Mouse (Mus musculus) MEL (cell line): ENCODE data around the gene Rbmxl1. TPM values are rescaled to one million over a fixed set of nuclear protein-coding genes. Genes with fewer than 3 reads are reported as not detected.

Source experiments
- DNase-seq: peaks from one replicate; pipeline ENCODE4 v3.0.0; 2011; ENCODE audit warnings: low read depth, low spot score
- H3K27ac ChIP-seq: 2 replicates; pipeline ENCODE4 v1.5.1; 2012; ENCODE audit warnings: low read depth, mild to moderate bottlenecking, control low read depth, low read length, moderate library complexity; ENCODE audit not compliant: control insufficient read depth
- H3K27me3 ChIP-seq, 2 experiments: fragments of 150-350 bp in 1 of 2; sonication (generic) in 1 of 2; 2 replicates each; pipeline ENCODE4 v1.6.1; 2012; ENCODE audit warnings: low read length in 2 of 2, mild to moderate bottlenecking in 2 of 2, improper control_type of control experiment in 1 of 2, moderate library complexity in 1 of 2; ENCODE audit not compliant: insufficient read depth in 2 of 2, control insufficient read depth in 1 of 2
- H3K36me3 ChIP-seq, 2 experiments: 2 replicates each; pipeline ENCODE4 v1.6.1; 2012 to 2014; ENCODE audit warnings: low read length in 2 of 2, improper control_type of control experiment in 1 of 2, inconsistent platforms in 1 of 2, mild to moderate bottlenecking in 1 of 2; ENCODE audit not compliant: insufficient read depth in 2 of 2, control insufficient read depth in 1 of 2
- H3K4me1 ChIP-seq, 2 experiments: fragments of 150-350 bp in 1 of 2; sonication (generic) in 1 of 2; 2 replicates each; pipeline ENCODE4 v1.6.1; 2012; ENCODE audit warnings: low read length in 2 of 2, improper control_type of control experiment in 1 of 2, mild to moderate bottlenecking in 1 of 2; ENCODE audit not compliant: insufficient read depth in 2 of 2, control insufficient read depth in 1 of 2
- H3K4me3 ChIP-seq, 2 experiments: fragments of 150-350 bp in 1 of 2; sonication (generic) in 1 of 2; 2 replicates each; pipeline ENCODE4 v1.5.1; 2012; ENCODE audit warnings: low read depth in 2 of 2, low read length in 2 of 2, mild to moderate bottlenecking in 2 of 2, moderate library complexity in 2 of 2, control low read depth in 1 of 2, improper control_type of control experiment in 1 of 2; ENCODE audit not compliant: control insufficient read depth in 1 of 2, insufficient read depth in 1 of 2
- H3K79me2 ChIP-seq: 2 replicates; pipeline ENCODE4 v1.6.1; 2012; ENCODE audit warnings: mild to moderate bottlenecking, low read length, moderate library complexity; ENCODE audit not compliant: control insufficient read depth, poor library complexity, insufficient read depth
- H3K9ac ChIP-seq: 2 replicates; pipeline ENCODE4 v1.6.1; 2012; ENCODE audit warnings: low read depth, mild to moderate bottlenecking, control low read depth, low read length, moderate library complexity; ENCODE audit not compliant: control insufficient read depth, poor library complexity, severe bottlenecking
- H3K9me3 ChIP-seq: fragments of 150-350 bp; sonication (generic); replicated peaks from 2 replicates; pipeline ENCODE4 v1.6.1; 2012; ENCODE audit warnings: mild to moderate bottlenecking, low read length, improper control_type of control experiment, moderate library complexity; ENCODE audit not compliant: insufficient read depth
- BHLHE40 ChIP-seq: IDR thresholded peaks from 2 replicates; pipeline ENCODE4 v1.6.1; 2012; ENCODE audit warnings: low read depth, mild to moderate bottlenecking, inconsistent platforms, low read length, improper control_type of control experiment, borderline replicate concordance
- CHD1 ChIP-seq: IDR thresholded peaks from 2 replicates; pipeline ENCODE4 v1.6.1; 2012; ENCODE audit warnings: low read depth, mild to moderate bottlenecking, inconsistent platforms, low read length, improper control_type of control experiment
- CHD2 ChIP-seq: IDR thresholded peaks from 2 replicates; pipeline ENCODE4 v1.6.1; 2011; ENCODE audit warnings: low read length, improper control_type of control experiment
- CTCF ChIP-seq, 3 experiments: IDR thresholded peaks in 2 of 3; conservative IDR thresholded peaks in 1 of 3; 2 replicates each; pipeline ENCODE4 v1.5.1; 2011 to 2012; ENCODE audit warnings: low read length in 3 of 3, low read depth in 2 of 3, mild to moderate bottlenecking in 2 of 3, improper control_type of control experiment in 1 of 3, inconsistent platforms in 1 of 3, mixed read lengths in 1 of 3, moderate library complexity in 1 of 3; ENCODE audit not compliant: control insufficient read depth in 1 of 3, insufficient read depth in 1 of 3, poor library complexity in 1 of 3, severe bottlenecking in 1 of 3
- ELF1 ChIP-seq: IDR thresholded peaks from 2 replicates; pipeline ENCODE4 v1.6.1; 2014; ENCODE audit warnings: low read depth, mild to moderate bottlenecking, inconsistent platforms, low read length, improper control_type of control experiment, moderate library complexity
- ETS1 ChIP-seq: IDR thresholded peaks from 2 replicates; pipeline ENCODE4 v1.6.1; 2012; ENCODE audit warnings: low read depth, mild to moderate bottlenecking, inconsistent platforms, low read length, improper control_type of control experiment, moderate library complexity
- GABPA ChIP-seq: IDR thresholded peaks from 2 replicates; pipeline ENCODE4 v1.6.1; 2012; ENCODE audit warnings: low read depth, mild to moderate bottlenecking, inconsistent platforms, low read length, improper control_type of control experiment, moderate library complexity
- GATA1 ChIP-seq: IDR thresholded peaks from 2 replicates; pipeline ENCODE4 v1.6.1; 2011; ENCODE audit warnings: low read depth, low read length, improper control_type of control experiment
- HCFC1 ChIP-seq: IDR thresholded peaks from 2 replicates; pipeline ENCODE4 v1.6.1; 2012; ENCODE audit warnings: low read depth, mild to moderate bottlenecking, inconsistent platforms, low read length, improper control_type of control experiment, moderate library complexity
- JUND ChIP-seq: IDR thresholded peaks from 2 replicates; pipeline ENCODE4 v1.6.1; 2011; ENCODE audit warnings: low read depth, mild to moderate bottlenecking, improper control_type of control experiment, low read length
- KAT2A ChIP-seq: conservative IDR thresholded peaks from 2 replicates; pipeline ENCODE4 v1.6.1; 2012; ENCODE audit warnings: low read depth, low read length, improper control_type of control experiment, inconsistent platforms
- MAX ChIP-seq: IDR thresholded peaks from 2 replicates; pipeline ENCODE4 v1.6.1; 2011; ENCODE audit warnings: low read length, improper control_type of control experiment
- MAZ ChIP-seq: IDR thresholded peaks from 2 replicates; pipeline ENCODE4 v1.6.1; 2012; ENCODE audit warnings: low read depth, mild to moderate bottlenecking, inconsistent platforms, low read length, improper control_type of control experiment
- MEF2A ChIP-seq: IDR thresholded peaks from 2 replicates; pipeline ENCODE4 v1.6.1; 2014; ENCODE audit warnings: low read depth, mild to moderate bottlenecking, inconsistent platforms, low read length, improper control_type of control experiment; ENCODE audit not compliant: poor library complexity, insufficient replicate concordance, severe bottlenecking; ENCODE audit errors: extremely low read depth
- MXI1 ChIP-seq: IDR thresholded peaks from 2 replicates; pipeline ENCODE4 v1.6.1; 2011; ENCODE audit warnings: mild to moderate bottlenecking, low read depth, low read length, improper control_type of control experiment
- POLR2A ChIP-seq, 2 experiments: IDR thresholded peaks; 2 replicates each; pipeline ENCODE4 v1.6.1; 2011 to 2012; ENCODE audit warnings: low read length in 2 of 2, mild to moderate bottlenecking in 2 of 2, control low read depth in 1 of 2, improper control_type of control experiment in 1 of 2, low read depth in 1 of 2, moderate library complexity in 1 of 2; ENCODE audit not compliant: control insufficient read depth in 1 of 2, insufficient read depth in 1 of 2, poor library complexity in 1 of 2
- POLR2AphosphoS5 ChIP-seq: IDR thresholded peaks from 2 replicates; pipeline ENCODE4 v1.6.1; 2012; ENCODE audit warnings: low read depth, borderline replicate concordance, mild to moderate bottlenecking, inconsistent platforms, low read length, moderate library complexity, mixed read lengths
- RAD21 ChIP-seq: IDR thresholded peaks from 2 replicates; pipeline ENCODE4 v1.6.1; 2011; ENCODE audit warnings: mild to moderate bottlenecking, low read depth, low read length, improper control_type of control experiment
- SIN3A ChIP-seq: IDR thresholded peaks from 2 replicates; pipeline ENCODE4 v1.6.1; 2012; ENCODE audit warnings: low read length, improper control_type of control experiment, inconsistent platforms
- SMC3 ChIP-seq: IDR thresholded peaks from 2 replicates; pipeline ENCODE4 v1.6.1; 2011; ENCODE audit warnings: low read depth, low read length, improper control_type of control experiment
- TAL1 ChIP-seq: IDR thresholded peaks from 2 replicates; pipeline ENCODE4 v1.6.1; 2012; ENCODE audit warnings: mild to moderate bottlenecking, inconsistent platforms, low read length, moderate library complexity, mixed read lengths
- TBP ChIP-seq: IDR thresholded peaks from 2 replicates; pipeline ENCODE4 v1.8.0; 2011; ENCODE audit warnings: low read depth, low read length, improper control_type of control experiment
- USF2 ChIP-seq, 2 experiments: IDR thresholded peaks; 2 replicates each; pipeline ENCODE4 v1.6.1; 2011 to 2012; ENCODE audit warnings: improper control_type of control experiment in 2 of 2, low read length in 2 of 2, borderline replicate concordance in 1 of 2, inconsistent platforms in 1 of 2, low read depth in 1 of 2, mild to moderate bottlenecking in 1 of 2; ENCODE audit not compliant: insufficient read depth in 1 of 2
- ZC3H11A ChIP-seq: IDR thresholded peaks from 2 replicates; pipeline ENCODE4 v1.6.1; 2012; ENCODE audit warnings: low read depth, mild to moderate bottlenecking, inconsistent platforms, low read length, improper control_type of control experiment
- ZMIZ1 ChIP-seq: IDR thresholded peaks from 2 replicates; pipeline ENCODE4 v1.6.1; 2012; ENCODE audit warnings: low read depth, mild to moderate bottlenecking, inconsistent platforms, low read length, improper control_type of control experiment, moderate library complexity
- polyA plus RNA-seq, 2 experiments: library from polyadenylated mRNA; stranded (reverse) in 1 of 2; unstranded in 1 of 2; fragments of >175 nt in 1 of 2; fragments of >200 nt in 1 of 2; gene quantifications; 2 replicates each; pipeline versions ENCODE4 v1.2.1 to v1.2.4; 2012; ENCODE audit warnings: low replicate concordance in 2 of 2, low read depth in 1 of 2; ENCODE audit not compliant: insufficient read length in 2 of 2, insufficient read depth in 1 of 2, missing spikeins in 1 of 2
- total RNA-seq: library from RNA; depleted of rRNA; stranded (reverse); fragments of 300-350 nt; gene quantifications from 2 replicates; pipeline ENCODE4 v1.2.3, GENCODE M21; 2012

The Rbmxl1 gene
- total and polyA plus RNA-seq, 3 experiments = 129 to 194 TPM; not detected in 1

DNA sequence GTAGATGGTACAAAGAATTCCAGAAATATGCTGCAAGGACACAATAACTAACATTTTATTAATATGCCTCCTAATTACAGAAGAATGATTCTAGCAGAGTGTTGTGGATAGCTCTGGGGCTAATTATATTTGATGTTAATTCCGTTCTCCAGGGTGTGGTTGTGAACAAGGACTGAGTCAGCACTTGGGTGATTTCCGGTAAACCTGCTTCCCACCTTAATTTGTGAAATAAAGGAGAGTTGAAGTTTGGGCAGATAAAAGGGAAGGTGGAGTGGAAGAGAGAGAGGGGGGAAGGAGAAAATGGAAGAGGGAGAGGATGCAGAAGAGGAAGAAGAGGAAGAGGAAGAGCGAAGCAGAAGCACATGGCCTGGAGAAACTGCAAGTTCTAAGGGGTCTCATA, 19.0 kb downstream of the Rbmxl1 start:
- Histone ChIP-seq H3K27ac (no peak overlapping the region), H3K79me2 (no peaks in the 10 kb centered on the region), H3K9ac (no peak overlapping the region), H3K27me3 (no peaks in the 10 kb centered on the region; a peak in 2 of 4 replicates), H3K4me3 (no peak overlapping the region), H3K36me3 (no peaks in the 10 kb centered on the region), H3K4me1 (no peaks in the 10 kb centered on the region), H3K9me3 (no peaks in the 10 kb centered on the region)
- no peak for DNase-seq
- TF ChIP-seq MXI1 = no peak
- no peak for TF ChIP-seq GABPA
- TF ChIP-seq RAD21 = no peak
- TF ChIP-seq KAT2A = no peak
- TF ChIP-seq, all 39 proteins: peak for 0

- H3K4me1 ChIP-seq = no peaks in the 10 kb centered on the region
- no peak overlapping the region for H3K4me3 ChIP-seq
- H3K9me3 ChIP-seq = no peaks in the 10 kb centered on the region
- H3K79me2 ChIP-seq = no peaks in the 10 kb centered on the region
- H3K27ac ChIP-seq = no peak overlapping the region
- no peak for DNase-seq
- no peaks in the 10 kb centered on the region for H3K27me3 ChIP-seq
- TF ChIP-seq CTCF (IDR thresholded peaks at IDR 0.05 in 2 of 3, conservative IDR thresholded peaks at IDR 0.05 in 1 of 3; ENCODE audit: control insufficient read depth in 1 of 3, insufficient read depth in 1 of 3, low read depth in 2 of 3, low read length in 3 of 3, poor library complexity in 1 of 3, severe bottlenecking in 1 of 3) (peak in 1 of 3 experiments; percentile 20; a peak in 1 of 6 replicates), SIN3A (no peak)
- TF ChIP-seq, all 39 proteins: peak for 1
- H3K9ac ChIP-seq = no peak overlapping the region
- H3K36me3 ChIP-seq = no peaks in the 10 kb centered on the region
Observed at GRCm38 (mm10) chr8:78477051-78477829, 31.5 kb downstream of the Rbmxl1 start.

DNA sequence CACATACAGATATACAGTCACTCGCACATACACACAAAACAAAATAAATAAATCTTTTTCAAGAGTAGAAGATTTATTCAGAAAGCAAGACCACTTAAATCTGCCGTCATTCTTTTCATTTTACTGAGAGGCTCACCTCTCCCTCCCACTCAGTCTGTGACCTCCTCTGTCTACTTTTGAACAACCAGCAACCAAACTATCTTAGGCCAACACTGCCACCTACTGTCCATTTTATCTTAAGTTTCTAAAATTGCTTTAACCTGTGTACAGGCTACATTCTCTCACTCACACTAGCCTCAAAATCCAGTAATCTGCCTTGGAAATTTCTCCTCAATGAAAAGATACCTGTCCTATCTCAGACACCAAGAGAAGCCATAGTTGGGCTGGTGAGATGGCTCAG, 40.8 kb downstream of the Rbmxl1 start:
- Histone ChIP-seq H3K79me2 (no peaks in the 10 kb centered on the region), H3K36me3 (no peaks in the 10 kb centered on the region), H3K27ac (no peak overlapping the region), H3K9me3 (no peaks in the 10 kb centered on the region), H3K4me1 (no peaks in the 10 kb centered on the region), H3K4me3 (no peak overlapping the region), H3K27me3 (no peaks in the 10 kb centered on the region), H3K9ac (no peak overlapping the region)
- DNase-seq = peak; percentile 30
- TF ChIP-seq USF2 (IDR thresholded peaks at IDR 0.05; ENCODE audit: borderline replicate concordance in 1 of 2, insufficient read depth in 1 of 2, low read depth in 1 of 2, low read length in 2 of 2) (no peak), ZMIZ1 (no peak), TBP (no peak), MAZ (no peak), MAX (no peak), ELF1 (no peak), SIN3A (no peak), POLR2AphosphoS5 (no peak), SMC3 (peak; percentile 35), POLR2A (IDR thresholded peaks at IDR 0.05; ENCODE audit: control insufficient read depth in 1 of 2, insufficient read depth in 1 of 2, low read depth in 1 of 2, low read length in 2 of 2, poor library complexity in 1 of 2) (no peak), GATA1 (no peak), RAD21 (peak; percentile 32), JUND (no peak), TAL1 (no peak), HCFC1 (no peak), CHD2 (no peak), CHD1 (no peak), ETS1 (no peak), ZC3H11A (no peak), BHLHE40 (no peak), MEF2A (no peak), CTCF (IDR thresholded peaks at IDR 0.05 in 2 of 3, conservative IDR thresholded peaks at IDR 0.05 in 1 of 3; ENCODE audit: control insufficient read depth in 1 of 3, insufficient read depth in 1 of 3, low read depth in 2 of 3, low read length in 3 of 3, poor library complexity in 1 of 3, severe bottlenecking in 1 of 3) (peak in 1 of 3 experiments; percentile 40; a peak in 2 of 6 replicates)
